Mouse (Mus musculus): Measurements from ENCODE around the gene Maged1.

GRCm38 (mm10) chrX:94534346-94534745 is 7.6 kb downstream of the Maged1 start:
- no peak for TF ChIP-seq POU5F1 (IDR thresholded peaks at IDR 0.05; ENCODE audit: borderline replicate concordance, low read length)
- no peak for TF ChIP-seq CTCF (conservative IDR thresholded peaks at IDR 0.05; ENCODE audit: low read length)

Data from E14TG2a.4 (cell line).